Mouse (Mus musculus): ENCODE data around the gene Ric8b.

- TF ChIP-seq EP300 (IDR thresholded peaks at IDR 0.05; ENCODE audit: insufficient read depth, low read depth, low read length) (no peak), CTCF (IDR thresholded peaks at IDR 0.05) (no peak), POLR2A (IDR thresholded peaks at IDR 0.05; ENCODE audit: insufficient read depth, low read depth, low read length) (no peak)
Measured at GRCm38 (mm10) chr10:84915476-84915875, 1.9 kb upstream of the Ric8b start.

Measured in heart, adult 2 months (tissue).